In the genomic region with DNA sequence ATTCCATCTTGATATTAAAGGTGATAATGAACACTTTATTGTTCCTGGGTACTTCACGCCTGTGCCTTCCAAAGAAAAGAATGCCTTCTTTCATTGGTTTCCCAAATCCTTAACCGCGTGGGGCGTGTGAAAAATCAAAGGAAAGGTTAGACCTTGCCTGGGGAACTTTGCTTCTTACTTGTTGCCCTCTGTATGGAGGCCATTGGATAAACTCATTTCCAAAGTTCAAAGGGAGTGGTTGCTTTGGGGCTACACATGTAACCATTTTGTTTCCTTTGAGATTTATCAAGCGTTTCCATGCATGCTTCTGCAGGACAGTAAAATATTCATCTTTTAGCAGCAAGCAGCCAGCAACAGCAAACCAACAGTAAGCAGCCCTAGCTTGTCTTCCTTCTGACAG, we compare ENCODE assay signal across 8 mouse cellular contexts. TPM values are rescaled to one million over a fixed set of nuclear protein-coding genes. Genes with fewer than 3 reads are reported as not detected.
A peak's percentile ranks its signal among the peaks of the same experiment; 100 is the strongest.
DNase-seq lines count a peak whose midpoint lies in the region; ATAC-seq and TF ChIP-seq lines count a peak whose summit lies in the region.

No protein-coding gene starts in this region.

- H3K36me3 ChIP-seq in forebrain, embryonic 14.5 days (ENCODE audit: control insufficient read depth, insufficient read depth, low read length): no peaks in the 10 kb centered on the region
- H3K36me3 ChIP-seq in kidney, postnatal 0 days (ENCODE audit: insufficient read depth, low read length): no peaks in the 10 kb centered on the region
- no peaks in the 10 kb centered on the region for H3K36me3 ChIP-seq in myocyte (ENCODE audit: control insufficient read depth, insufficient read depth)

- no peaks in the 10 kb centered on the region for H3K27me3 ChIP-seq in forebrain, embryonic 14.5 days (replicated peaks; ENCODE audit: control insufficient read depth, insufficient read depth, low read length)
- H3K27me3 ChIP-seq in kidney, postnatal 0 days (ENCODE audit: insufficient read depth, low read length): no peaks in the 10 kb centered on the region
- H3K27me3 ChIP-seq in myocyte (ENCODE audit: control insufficient read depth, insufficient read depth, insufficient read length): no peaks in the 10 kb centered on the region

- H3K4me1 ChIP-seq in forebrain, embryonic 14.5 days (ENCODE audit: control insufficient read depth, insufficient read depth, low read length): peaks cover 7% of the 10 kb centered on the region; the same call in 1 of the 2 replicates
- peaks cover 15% of the 10 kb centered on the region; the same call in 1 of the 2 replicates for H3K4me1 ChIP-seq in kidney, postnatal 0 days (replicated peaks; ENCODE audit: insufficient read depth, low read length)

- peak; percentile 24 for DNase-seq in kidney, adult 18-20 months
- DNase-seq in kidney, postnatal 14 days: no peak
- peak; percentile 14 for DNase-seq in forebrain, embryonic 14.5 days (ENCODE audit: low spot score)
- DNase-seq in kidney, postnatal 0 days (ENCODE audit: low spot score): no peak
- DNase-seq in urinary bladder, postnatal 14 days (ENCODE audit: low spot score): no peak
- no peak for DNase-seq in cerebellum, adult 11-12 months
- no peak for DNase-seq in ovary, postnatal 10 days (ENCODE audit: low spot score)

- no peak overlapping the region; the same call in 1 of the 2 replicates for H3K9ac ChIP-seq in forebrain, embryonic 14.5 days (ENCODE audit: low read length)
- H3K9ac ChIP-seq in kidney, postnatal 0 days (ENCODE audit: low read depth, low read length): peak overlapping the region; percentile 62; the same call in 1 of the 2 replicates

- peak overlapping the region; percentile 93 for H3K4me2 ChIP-seq in forebrain, embryonic 14.5 days (ENCODE audit: low read length)
- peak overlapping the region; percentile 69 for H3K4me2 ChIP-seq in kidney, postnatal 0 days (ENCODE audit: low read length)
- H3K4me2 ChIP-seq in myocyte (ENCODE audit: low read depth): peak overlapping the region; percentile 95

- no peaks in the 10 kb centered on the region for H3K9me3 ChIP-seq in forebrain, embryonic 14.5 days (replicated peaks; ENCODE audit: control insufficient read depth, low read length)
- H3K9me3 ChIP-seq in kidney, postnatal 0 days (replicated peaks; ENCODE audit: low read length): no peaks in the 10 kb centered on the region

- peak overlapping the region; percentile 49 for H3K4me3 ChIP-seq in forebrain, embryonic 14.5 days (ENCODE audit: low read depth, low read length)
- H3K4me3 ChIP-seq in kidney, postnatal 0 days (replicated peaks; ENCODE audit: low read depth, low read length): peak overlapping the region; percentile 54
- H3K4me3 ChIP-seq in myocyte: peak overlapping the region; percentile 40

- ATAC-seq in forebrain, embryonic 14.5 days: no peak
- ATAC-seq in kidney, postnatal 0 days (replicated peaks; ENCODE audit: low FRiP score, low read depth): no peak

- no peaks in the 10 kb centered on the region for H3K79me2 ChIP-seq in myocyte (ENCODE audit: control insufficient read depth, insufficient read depth)

- WGBS in forebrain, embryonic 14.5 days: 7% methylated on average over 5 of the region's 5 CpGs
- 36% methylated on average over 5 of the region's 5 CpGs for WGBS in kidney, postnatal 0 days

- H3K27ac ChIP-seq in forebrain, embryonic 14.5 days (ENCODE audit: low read depth, low read length): no peak overlapping the region
- peak overlapping the region; percentile 94 for H3K27ac ChIP-seq in kidney, postnatal 0 days

- TF ChIP-seq POLR2A in myocyte (IDR thresholded peaks at IDR 0.05; ENCODE audit: insufficient read length, low read depth): no peak

- TF ChIP-seq CTCF in kidney, postnatal 0 days (IDR thresholded peaks at IDR 0.05; ENCODE audit: low read depth): no peak

- no peak overlapping the region for H3ac ChIP-seq in myocyte (ENCODE audit: control insufficient read depth, insufficient read length)

TF ChIP-seq in myocyte, 11 proteins besides CTCF, POLR2A, EP300 and RAD21:
- no peak for TF ChIP-seq POLR2AphosphoS2 (IDR thresholded peaks at IDR 0.05; ENCODE audit: insufficient read length, low read depth)
TF ChIP-seq in myocyte: peak in this region for 0.

RNA-seq across cellular contexts. Expression of a gene that starts 20.3 kb away (rescaled TPM):
- 18.0 and 18.4 TPM in 2 replicates for polyA plus RNA-seq in forebrain, embryonic 14.5 days (2014; fragmentation: Nextera tagmentation; extraction: Ambion mirVana)
- polyA plus RNA-seq in kidney, postnatal 0 days (2015; fragmentation: Nextera tagmentation; extraction: Ambion mirVana): 42.1 and 45.4 TPM in 2 replicates
- polyA plus RNA-seq in myocyte (2012; fragmentation: generic; extraction: Trizol): 1.9 TPM

Comparison
In these comparisons a context has a peak if more than half of its experiments do, and no peak if none do; other contexts are left out.
1. DNase-seq: peak in kidney, adult 18-20 months (single experiment) and forebrain, embryonic 14.5 days (single experiment); none in kidney, postnatal 14 days (single experiment), kidney, postnatal 0 days (single experiment), urinary bladder, postnatal 14 days (single experiment), cerebellum, adult 11-12 months (single experiment) and ovary, postnatal 10 days (single experiment).
2. Peak in every context shown above with its lines, with median percentiles within 50 percentile points of each other: H3K4me2 ChIP-seq and H3K4me3 ChIP-seq.